Comparison of ENCODE assay signal across 27 mouse cellular contexts in genomic region chr4:33033515-33033914, GRCm38 (mm10). TPM values are rescaled to one million over a fixed set of nuclear protein-coding genes. Genes with fewer than 3 reads are reported as not detected.
A peak's percentile ranks its signal among the peaks of the same experiment; 100 is the strongest.
DNase-seq lines count a peak whose midpoint lies in the region; ATAC-seq and TF ChIP-seq lines count a peak whose summit lies in the region.
"Had no signal": no experiment of that assay in that cellular context is flagged by ENCODE, and none has a peak within 500 bp of the region (broad histone marks: within the 10 kb centered on the region; RNA-seq: fewer than 3 reads in every experiment).

No protein-coding gene starts in this region.

- intact Hi-C loops in gastrocnemius, adult 2 months (cut with DNase I), result loop anchor here (5.0 to 10.0 kb wide), 3 partner anchors 84 to 1521 kb away; partner anchors contain the start of gene Akirin2

- WGBS in midbrain, embryonic 11.5 days, result 90% methylated on average over 6 of the region's 6 CpGs
- WGBS in midbrain, embryonic 15.5 days, result 86% methylated on average over 6 of the region's 6 CpGs
- 89% methylated on average over 6 of the region's 6 CpGs for WGBS in hindbrain, embryonic 13.5 days

- ATAC-seq in midbrain, embryonic 11.5 days (ENCODE audit: low FRiP score), result no peak
- no peak for ATAC-seq in midbrain, embryonic 15.5 days (replicated peaks)
- ATAC-seq in hindbrain, embryonic 13.5 days (ENCODE audit: low FRiP score), result no peak
- ATAC-seq: forebrain, embryonic 16.5 days; intestine, embryonic 15.5 days; midbrain, embryonic 13.5 days had no signal

- H3K9ac ChIP-seq in midbrain, embryonic 11.5 days (ENCODE audit: low read length), result no peak overlapping the region
- H3K9ac ChIP-seq in midbrain, embryonic 15.5 days, result no peak overlapping the region
- no peak overlapping the region for H3K9ac ChIP-seq in hindbrain, embryonic 13.5 days
- H3K9ac ChIP-seq: embryonic facial prominence, embryonic 15.5 days; intestine, embryonic 15.5 days; midbrain, embryonic 13.5 days had no signal

- no peak for DNase-seq in gastrocnemius, adult 2 months
- no peak for DNase-seq in gastrocnemius, postnatal 4 days (ENCODE audit: low spot score in 2 of 2)
- DNase-seq in midbrain, embryonic 11.5 days (ENCODE audit: low spot score, missing footprints), result peak; percentile 39
- peak; percentile 62 for DNase-seq in induced T-regulatory cell, adult 2 months (ENCODE audit: low read depth)
- DNase-seq in gastrocnemius, adult 8-10 months (ENCODE audit: low spot score in 2 of 2), result no peak
- DNase-seq in embryo, embryonic 10 days (ENCODE audit: low spot score), result no peak
- DNase-seq: adrenal gland, postnatal 36 days; cerebellum, postnatal 10 days; gastrocnemius, postnatal 25 days; heart, adult 2 months; heart, postnatal 36 days; kidney, adult 8-10 months; kidney, postnatal 10 days; lung, postnatal 10 days; right cerebral cortex, adult 18-20 months; thymus, adult 18-20 months; thymus, postnatal 36 days had no signal

- H3K4me2 ChIP-seq in midbrain, embryonic 11.5 days, result no peak overlapping the region
- no peak overlapping the region for H3K4me2 ChIP-seq in midbrain, embryonic 15.5 days
- H3K4me2 ChIP-seq in hindbrain, embryonic 13.5 days, result no peak overlapping the region

- TF ChIP-seq CTCF in gastrocnemius, adult 2 months (IDR thresholded peaks at IDR 0.05), result no peak

- no peaks in the 10 kb centered on the region for H3K36me3 ChIP-seq in midbrain, embryonic 11.5 days (ENCODE audit: control insufficient read depth, insufficient read depth, low read length)
- H3K36me3 ChIP-seq in midbrain, embryonic 15.5 days (replicated peaks), result peaks cover 9% of the 10 kb centered on the region
- H3K36me3 ChIP-seq in hindbrain, embryonic 13.5 days, result peaks cover 30% of the 10 kb centered on the region
- H3K36me3 ChIP-seq: intestine, embryonic 15.5 days had no signal

- H3K27me3 ChIP-seq in midbrain, embryonic 11.5 days (ENCODE audit: control insufficient read depth, insufficient read depth, low read length), result no peaks in the 10 kb centered on the region
- no peaks in the 10 kb centered on the region for H3K27me3 ChIP-seq in midbrain, embryonic 15.5 days (replicated peaks)
- no peaks in the 10 kb centered on the region for H3K27me3 ChIP-seq in hindbrain, embryonic 13.5 days
- H3K27me3 ChIP-seq: embryonic facial prominence, embryonic 15.5 days; intestine, embryonic 15.5 days; midbrain, embryonic 13.5 days had no signal

- H3K4me3 ChIP-seq in gastrocnemius, adult 2 months, result peak overlapping the region; percentile 90
- no peak overlapping the region for H3K4me3 ChIP-seq in midbrain, embryonic 11.5 days (ENCODE audit: low read depth, low read length)
- no peak overlapping the region for H3K4me3 ChIP-seq in midbrain, embryonic 15.5 days
- no peak overlapping the region for H3K4me3 ChIP-seq in hindbrain, embryonic 13.5 days
- H3K4me3 ChIP-seq: heart, adult 2 months; intestine, embryonic 15.5 days; layer of hippocampus, adult 2 months had no signal

- H3K27ac ChIP-seq in gastrocnemius, adult 2 months, result peak overlapping the region; percentile 99; the same call in 1 of the 2 replicates
- H3K27ac ChIP-seq in midbrain, embryonic 11.5 days (ENCODE audit: low read depth, low read length), result no peak overlapping the region
- no peak overlapping the region for H3K27ac ChIP-seq in midbrain, embryonic 15.5 days
- H3K27ac ChIP-seq in hindbrain, embryonic 13.5 days, result no peak overlapping the region
- H3K27ac ChIP-seq: embryonic facial prominence, embryonic 15.5 days; heart, adult 2 months; hindbrain, embryonic 14.5 days; intestine, embryonic 15.5 days; layer of hippocampus, adult 2 months; limb, embryonic 10.5 days; midbrain, embryonic 13.5 days had no signal

- peaks cover 5% of the 10 kb centered on the region; the same call in 1 of the 2 replicates for H3K9me3 ChIP-seq in midbrain, embryonic 11.5 days (ENCODE audit: control insufficient read depth, low read length)
- H3K9me3 ChIP-seq in midbrain, embryonic 15.5 days, result 0 out of 2 replicates have a peak, but pooled peaks cover 2% of the 10 kb centered on the region
- no peaks in the 10 kb centered on the region for H3K9me3 ChIP-seq in hindbrain, embryonic 13.5 days
- H3K9me3 ChIP-seq: embryonic facial prominence, embryonic 15.5 days; intestine, embryonic 15.5 days; limb, embryonic 10.5 days had no signal

- peaks cover 9% of the 10 kb centered on the region; the same call in 1 of the 2 replicates for H3K4me1 ChIP-seq in midbrain, embryonic 11.5 days (ENCODE audit: control insufficient read depth, insufficient read depth, low read length)
- H3K4me1 ChIP-seq in midbrain, embryonic 15.5 days, result peaks cover 25% of the 10 kb centered on the region
- H3K4me1 ChIP-seq in hindbrain, embryonic 13.5 days (replicated peaks), result peaks cover 33% of the 10 kb centered on the region

RNA-seq across cellular contexts. Expression of gene Ube2j1, which starts 2.3 kb away (rescaled TPM):
- total RNA-seq in gastrocnemius, adult 2 months (2021), result 10 to 100 TPM; 50.5 to 54.7 TPM
- 10 to 100 TPM; 59.7 to 65.8 TPM for total RNA-seq in gastrocnemius, postnatal 4 days (2021)
- polyA plus RNA-seq in midbrain, embryonic 11.5 days (2014; fragmentation: Nextera tagmentation; extraction: Ambion mirVana), result 59.6 and 62.8 TPM in 2 replicates
- 58.1 and 60.6 TPM in 2 replicates for polyA plus RNA-seq in midbrain, embryonic 15.5 days (2015; fragmentation: Nextera tagmentation; extraction: Ambion mirVana)
- polyA plus RNA-seq in hindbrain, embryonic 13.5 days (2015; fragmentation: Nextera tagmentation; extraction: Ambion mirVana), result 56.2 and 60.5 TPM in 2 replicates
- 10 to 100 TPM; 43.6 to 53.6 (median 49.1) TPM for total RNA-seq in gastrocnemius, adult 8-10 months (2022)

RNA-seq across cellular contexts. Expression of gene Gabrr2, which starts 29.3 kb away (rescaled TPM):
- total RNA-seq in gastrocnemius, adult 2 months (2021), result 1 to 10 TPM; 2.8 to 4.7 TPM
- total RNA-seq in gastrocnemius, postnatal 4 days (2021), result 1 to 10 TPM; 1.5 to 1.8 TPM
- 0.26 and 0.30 TPM in 2 replicates for polyA plus RNA-seq in midbrain, embryonic 11.5 days (2014; fragmentation: Nextera tagmentation; extraction: Ambion mirVana)
- 0.72 and 1.1 TPM in 2 replicates for polyA plus RNA-seq in midbrain, embryonic 15.5 days (2015; fragmentation: Nextera tagmentation; extraction: Ambion mirVana)
- 0.62 and 1.3 TPM in 2 replicates for polyA plus RNA-seq in hindbrain, embryonic 13.5 days (2015; fragmentation: Nextera tagmentation; extraction: Ambion mirVana)
- 1 to 10 TPM; 1.4 to 2.2 (median 1.9) TPM for total RNA-seq in gastrocnemius, adult 8-10 months (2022)

RNA-seq across cellular contexts. Expression of gene Rragd, which starts 50.7 kb away (rescaled TPM):
- 100 to 1,000 TPM; 174 to 204 TPM for total RNA-seq in gastrocnemius, adult 2 months (2021)
- 10 to 100 TPM; 84.8 to 85.5 TPM for total RNA-seq in gastrocnemius, postnatal 4 days (2021)
- 32.9 and 34.9 TPM in 2 replicates for polyA plus RNA-seq in midbrain, embryonic 11.5 days (2014; fragmentation: Nextera tagmentation; extraction: Ambion mirVana)
- polyA plus RNA-seq in midbrain, embryonic 15.5 days (2015; fragmentation: Nextera tagmentation; extraction: Ambion mirVana), result 31.3 and 32.2 TPM in 2 replicates
- polyA plus RNA-seq in hindbrain, embryonic 13.5 days (2015; fragmentation: Nextera tagmentation; extraction: Ambion mirVana), result 30.6 and 36.2 TPM in 2 replicates
- 100 to 1,000 TPM; 200 to 232 (median 207) TPM for total RNA-seq in gastrocnemius, adult 8-10 months (2022)
- total RNA-seq: megakaryocyte progenitor cell, adult 5-6 weeks had no signal

Comparison
In these comparisons a context has a peak if more than half of its experiments do, and no peak if none do; other contexts are left out.
1. DNase-seq: peak in midbrain, embryonic 11.5 days (single experiment) and induced T-regulatory cell, adult 2 months (single experiment); none in gastrocnemius, adult 2 months (single experiment), gastrocnemius, postnatal 4 days (0 of 2), gastrocnemius, adult 8-10 months (0 of 2) and embryo, embryonic 10 days (single experiment).